Mouse (Mus musculus): ENCODE results near the gene Cntn4. TPM values are rescaled to one million over a fixed set of nuclear protein-coding genes. Genes with fewer than 3 reads are reported as not detected.
"Not testable (repeated sequence)": the region's sequence is repeated elsewhere in the genome, so short reads cannot be mapped to it uniquely, and the experiment has no call there.

The Cntn4 gene
- polyA plus RNA-seq, 1 experiment, result not detected

GRCm38 (mm10) chr6:106341114-106341513 is 663.7 kb downstream of the Cntn4 start:
- H3K27ac ChIP-seq (ENCODE audit: control insufficient read depth, insufficient read depth, low read depth, low read length, poor library complexity), result no peak overlapping the region
- no peak overlapping the region for H3K4me3 ChIP-seq (replicated peaks; ENCODE audit: control insufficient read depth, low read depth, low read length)
- TF ChIP-seq POLR2A (IDR thresholded peaks at IDR 0.05; ENCODE audit: borderline replicate concordance, control insufficient read depth, low read depth, low read length) (no peak), CTCF (IDR thresholded peaks at IDR 0.05; ENCODE audit: control insufficient read depth, insufficient read depth, low read length) (no peak)
- no peaks in the 10 kb centered on the region for H3K4me1 ChIP-seq (ENCODE audit: control insufficient read depth, insufficient read depth, low read length)

GRCm38 (mm10) chr6:106350072-106350471 is 672.6 kb downstream of the Cntn4 start:
- Histone ChIP-seq H3K4me3 (replicated peaks; ENCODE audit: control insufficient read depth, low read depth, low read length) (no peak overlapping the region), H3K27ac (ENCODE audit: control insufficient read depth, insufficient read depth, low read depth, low read length, poor library complexity) (no peak overlapping the region), H3K4me1 (ENCODE audit: control insufficient read depth, insufficient read depth, low read length) (no peaks in the 10 kb centered on the region)
- WGBS, result 69% methylated on average over 3 of the region's 3 CpGs
- no peak for TF ChIP-seq POLR2A (IDR thresholded peaks at IDR 0.05; ENCODE audit: borderline replicate concordance, control insufficient read depth, low read depth, low read length)
- TF ChIP-seq CTCF (IDR thresholded peaks at IDR 0.05; ENCODE audit: control insufficient read depth, insufficient read depth, low read length), result no peak

GRCm38 (mm10) chr6:106351389-106351788 is 673.9 kb downstream of the Cntn4 start:
- Histone ChIP-seq H3K27ac (ENCODE audit: control insufficient read depth, insufficient read depth, low read depth, low read length, poor library complexity) (no peak overlapping the region), H3K4me1 (ENCODE audit: control insufficient read depth, insufficient read depth, low read length) (no peaks in the 10 kb centered on the region), H3K4me3 (replicated peaks; ENCODE audit: control insufficient read depth, low read depth, low read length) (no peak overlapping the region)
- TF ChIP-seq CTCF (IDR thresholded peaks at IDR 0.05; ENCODE audit: control insufficient read depth, insufficient read depth, low read length), result no peak
- TF ChIP-seq POLR2A (IDR thresholded peaks at IDR 0.05; ENCODE audit: borderline replicate concordance, control insufficient read depth, low read depth, low read length), result no peak
- WGBS, result 78% methylated on average over 2 of the region's 2 CpGs

- WGBS, result 71% methylated on average over 2 of the region's 2 CpGs
Measured at GRCm38 (mm10) chr6:106358801-106359200, 681.3 kb downstream of the Cntn4 start.

GRCm38 (mm10) chr6:106381288-106382025 is 704.0 kb downstream of the Cntn4 start:
- Histone ChIP-seq H3K4me1 (ENCODE audit: control insufficient read depth, insufficient read depth, low read length) (no peaks in the 10 kb centered on the region), H3K27ac (ENCODE audit: control insufficient read depth, insufficient read depth, low read depth, low read length, poor library complexity) (no peak overlapping the region), H3K4me3 (replicated peaks; ENCODE audit: control insufficient read depth, low read depth, low read length) (no peak overlapping the region)
- TF ChIP-seq POLR2A (IDR thresholded peaks at IDR 0.05; ENCODE audit: borderline replicate concordance, control insufficient read depth, low read depth, low read length), result no peak
- TF ChIP-seq CTCF (IDR thresholded peaks at IDR 0.05; ENCODE audit: control insufficient read depth, insufficient read depth, low read length), result no peak
- WGBS, result 73% methylated on average over 6 of the region's 6 CpGs

More at GRCm38 (mm10) chr6:106358801-106359200, 681.3 kb downstream of the Cntn4 start:
- H3K4me3 ChIP-seq (replicated peaks; ENCODE audit: control insufficient read depth, low read depth, low read length); H3K4me1 ChIP-seq (ENCODE audit: control insufficient read depth, insufficient read depth, low read length); H3K27ac ChIP-seq (ENCODE audit: control insufficient read depth, insufficient read depth, low read depth, low read length, poor library complexity): not testable (repeated sequence)

- 76% methylated on average over 2 of the region's 2 CpGs for WGBS
- no peak overlapping the region for H3K4me3 ChIP-seq (replicated peaks; ENCODE audit: control insufficient read depth, low read depth, low read length)
- H3K27ac ChIP-seq (ENCODE audit: control insufficient read depth, insufficient read depth, low read depth, low read length, poor library complexity), result no peak overlapping the region
- H3K4me1 ChIP-seq (ENCODE audit: control insufficient read depth, insufficient read depth, low read length), result no peaks in the 10 kb centered on the region
- TF ChIP-seq CTCF (IDR thresholded peaks at IDR 0.05; ENCODE audit: control insufficient read depth, insufficient read depth, low read length) (no peak), POLR2A (IDR thresholded peaks at IDR 0.05; ENCODE audit: borderline replicate concordance, control insufficient read depth, low read depth, low read length) (no peak)
Measured at GRCm38 (mm10) chr6:106387833-106388406, 710.5 kb downstream of the Cntn4 start.

- no peaks in the 10 kb centered on the region for H3K4me1 ChIP-seq (ENCODE audit: control insufficient read depth, insufficient read depth, low read length)
- no peak overlapping the region for H3K27ac ChIP-seq (ENCODE audit: control insufficient read depth, insufficient read depth, low read depth, low read length, poor library complexity)
- 60% methylated on average over 3 of the region's 3 CpGs for WGBS
- TF ChIP-seq POLR2A (IDR thresholded peaks at IDR 0.05; ENCODE audit: borderline replicate concordance, control insufficient read depth, low read depth, low read length), result no peak
- TF ChIP-seq CTCF (IDR thresholded peaks at IDR 0.05; ENCODE audit: control insufficient read depth, insufficient read depth, low read length), result no peak
- no peak overlapping the region for H3K4me3 ChIP-seq (replicated peaks; ENCODE audit: control insufficient read depth, low read depth, low read length)
Measured at GRCm38 (mm10) chr6:106408014-106408413, 730.6 kb downstream of the Cntn4 start.

GRCm38 (mm10) chr6:106408634-106409033 is 731.2 kb downstream of the Cntn4 start:
- TF ChIP-seq CTCF (IDR thresholded peaks at IDR 0.05; ENCODE audit: control insufficient read depth, insufficient read depth, low read length) (no peak), POLR2A (IDR thresholded peaks at IDR 0.05; ENCODE audit: borderline replicate concordance, control insufficient read depth, low read depth, low read length) (no peak)
- Histone ChIP-seq H3K4me1 (ENCODE audit: control insufficient read depth, insufficient read depth, low read length) (no peaks in the 10 kb centered on the region), H3K27ac (ENCODE audit: control insufficient read depth, insufficient read depth, low read depth, low read length, poor library complexity) (no peak overlapping the region), H3K4me3 (replicated peaks; ENCODE audit: control insufficient read depth, low read depth, low read length) (no peak overlapping the region)
- WGBS, result 48% methylated on average over 3 of the region's 3 CpGs

Measured in bone marrow, adult 2 months (tissue).